Mouse (Mus musculus) NIH3T3 (cell line): ENCODE results near the gene Gm5662.
"Not testable (repeated sequence)": the region's sequence is repeated elsewhere in the genome, so short reads cannot be mapped to it uniquely, and the experiment has no call there.

Experiments
- DNase-seq: peaks from one replicate; pipeline ENCODE4 v3.0.0-alpha.2; 2012; ENCODE audit warnings: low read depth

Gm5662 gene

GRCm38 (mm10) chr12:88274400-88274799 lies at the start of gene Gm5662:
TSS of gene Gm5662 (minus strand) at chr12:88274500.
- not testable (repeated sequence) for DNase-seq

GRCm38 (mm10) chr12:88323926-88324325 lies 49.6 kb upstream of the Gm5662 start, which contains the start of gene Gm5039:
TSS of gene Gm5039 (minus strand) at chr12:88324026.
- not testable (repeated sequence) for DNase-seq

- DNase-seq = no peak
These were observed 40.3 kb upstream of the Gm5662 start for GRCm38 (mm10) chr12:88314556-88314955.

GRCm38 (mm10) chr12:88297171-88297570 lies 22.9 kb upstream of the Gm5662 start:
- DNase-seq = not testable (repeated sequence)

- not testable (repeated sequence) for DNase-seq
These were observed 18.8 kb upstream of the Gm5662 start for GRCm38 (mm10) chr12:88293082-88293481.

GRCm38 (mm10) chr12:88285224-88285623 lies 10.9 kb upstream of the Gm5662 start:
- DNase-seq = not testable (repeated sequence)

- no peak for DNase-seq
These were observed 17.1 kb downstream of the Gm5662 start for GRCm38 (mm10) chr12:88257241-88257640.

- not testable (repeated sequence) for DNase-seq
These were observed 18.4 kb downstream of the Gm5662 start for GRCm38 (mm10) chr12:88255917-88256316.

- not testable (repeated sequence) for DNase-seq
These were observed 24.3 kb downstream of the Gm5662 start, which contains the start of gene Gm8332 for GRCm38 (mm10) chr12:88250000-88250399. TSS of gene Gm8332 (minus strand) at chr12:88250100.

GRCm38 (mm10) chr12:88245786-88246185 lies 28.5 kb downstream of the Gm5662 start:
- DNase-seq = not testable (repeated sequence)

GRCm38 (mm10) chr12:88242940-88243339 lies 31.4 kb downstream of the Gm5662 start:
- DNase-seq = not testable (repeated sequence)
